Mouse (Mus musculus): ENCODE measurements around the gene Fmod. TPM values are rescaled to one million over a fixed set of nuclear protein-coding genes. Genes with fewer than 3 reads are reported as not detected.
A peak's percentile ranks its signal among the peaks of the same experiment; 100 is the strongest.

The Fmod gene
- polyA plus RNA-seq, 1 experiment: 13.7 TPM

DNA sequence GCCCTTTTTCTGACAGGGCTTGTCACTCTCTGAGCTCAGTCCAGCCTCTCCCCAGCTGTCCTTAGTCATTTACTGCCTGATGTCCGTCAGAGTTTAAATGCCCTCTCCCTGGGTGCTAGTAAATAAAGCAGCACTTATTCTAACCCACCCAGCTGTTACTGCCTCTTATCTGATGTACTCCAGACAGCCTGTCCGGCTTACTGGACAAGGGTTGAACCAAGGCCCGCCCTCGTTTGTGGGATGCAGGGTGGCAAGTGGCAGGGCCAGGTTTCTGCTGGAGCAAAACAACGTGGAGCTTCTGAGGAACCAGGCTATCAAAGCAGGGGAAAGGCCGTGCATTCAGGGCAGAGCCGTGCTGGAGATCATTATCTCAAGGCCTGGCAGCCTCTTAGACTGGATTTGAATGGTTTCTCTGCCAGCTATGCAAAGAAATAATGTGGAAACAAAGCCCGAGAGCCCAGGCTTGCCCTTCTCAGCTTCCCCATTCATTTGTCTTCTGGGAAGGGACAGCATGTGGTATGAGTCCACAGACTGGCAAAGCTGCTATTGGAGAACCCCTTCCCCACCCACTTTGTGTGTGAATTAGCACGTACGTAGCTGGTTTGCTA, 34.5 kb downstream of the Fmod start:
- Histone ChIP-seq H3K4me1 (ENCODE audit: control insufficient read depth, insufficient read depth, low read length) (peaks cover 2% of the 10 kb centered on the region; the same call in 1 of the 2 replicates), H3K27ac (ENCODE audit: insufficient read depth, low read length) (no peak overlapping the region), H3K4me3 (ENCODE audit: insufficient read depth, low read length) (no peak overlapping the region)
- TF ChIP-seq POLR2A (IDR thresholded peaks at IDR 0.05; ENCODE audit: extremely low read depth, insufficient read depth, low read length) (no peak), CTCF (IDR thresholded peaks at IDR 0.05; ENCODE audit: extremely low read depth, insufficient read depth, low read length) (no peak)

DNA sequence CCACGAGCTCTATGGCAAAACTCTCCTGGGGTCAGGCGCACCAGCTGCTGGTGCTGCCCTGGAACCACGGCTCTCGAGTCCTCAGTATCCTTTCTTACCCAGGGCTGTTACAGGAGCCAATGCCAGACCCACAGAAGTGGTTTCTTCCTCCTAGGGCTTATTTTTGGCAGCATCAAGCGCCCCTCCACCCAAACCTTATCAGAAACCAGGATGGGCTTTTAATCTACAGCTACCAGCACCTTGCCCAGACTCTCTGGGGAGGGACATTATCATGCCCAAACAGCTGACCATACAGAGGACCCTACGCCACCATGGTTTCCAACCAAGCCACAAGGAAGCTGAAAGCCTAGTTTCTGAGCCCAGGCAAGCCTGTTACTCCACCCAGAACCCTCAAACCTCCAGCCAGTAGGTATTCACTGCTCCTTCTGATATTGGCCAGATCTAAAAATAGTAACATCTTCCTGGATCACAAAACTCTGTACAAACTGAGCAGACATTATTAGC, 36.1 kb downstream of the Fmod start:
- no peak for TF ChIP-seq POLR2A (IDR thresholded peaks at IDR 0.05; ENCODE audit: extremely low read depth, insufficient read depth, low read length)
- no peak for TF ChIP-seq CTCF (IDR thresholded peaks at IDR 0.05; ENCODE audit: extremely low read depth, insufficient read depth, low read length)
- H3K4me1 ChIP-seq (ENCODE audit: control insufficient read depth, insufficient read depth, low read length): peaks cover 4% of the 10 kb centered on the region; the same call in 1 of the 2 replicates
- H3K4me3 ChIP-seq (ENCODE audit: insufficient read depth, low read length): no peak overlapping the region
- no peak overlapping the region for H3K27ac ChIP-seq (ENCODE audit: insufficient read depth, low read length)

DNA sequence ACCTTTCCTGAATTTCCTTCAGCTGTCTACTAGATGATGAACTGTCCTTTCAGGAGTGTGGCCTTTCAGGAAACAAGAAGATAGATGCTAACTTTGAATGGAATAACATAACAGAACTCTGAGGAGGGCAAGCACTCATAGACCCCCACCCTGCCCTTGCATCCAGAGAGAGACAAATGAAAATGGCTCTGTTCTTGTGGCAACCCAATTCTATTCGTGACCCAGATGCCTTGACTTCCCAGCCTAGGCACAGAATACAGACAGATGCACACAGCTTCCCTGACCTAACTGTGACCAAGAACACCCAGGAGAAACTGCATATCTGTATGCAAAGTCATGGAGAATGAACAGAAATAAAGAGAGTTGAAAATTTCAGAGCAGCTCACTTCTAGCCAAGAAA, 36.6 kb downstream of the Fmod start:
- no peak overlapping the region for H3K4me3 ChIP-seq (ENCODE audit: insufficient read depth, low read length)
- peaks cover 4% of the 10 kb centered on the region; the same call in 1 of the 2 replicates for H3K4me1 ChIP-seq (ENCODE audit: control insufficient read depth, insufficient read depth, low read length)
- TF ChIP-seq CTCF (IDR thresholded peaks at IDR 0.05; ENCODE audit: extremely low read depth, insufficient read depth, low read length): no peak
- TF ChIP-seq POLR2A (IDR thresholded peaks at IDR 0.05; ENCODE audit: extremely low read depth, insufficient read depth, low read length): no peak
- H3K27ac ChIP-seq (ENCODE audit: insufficient read depth, low read length): no peak overlapping the region

DNA sequence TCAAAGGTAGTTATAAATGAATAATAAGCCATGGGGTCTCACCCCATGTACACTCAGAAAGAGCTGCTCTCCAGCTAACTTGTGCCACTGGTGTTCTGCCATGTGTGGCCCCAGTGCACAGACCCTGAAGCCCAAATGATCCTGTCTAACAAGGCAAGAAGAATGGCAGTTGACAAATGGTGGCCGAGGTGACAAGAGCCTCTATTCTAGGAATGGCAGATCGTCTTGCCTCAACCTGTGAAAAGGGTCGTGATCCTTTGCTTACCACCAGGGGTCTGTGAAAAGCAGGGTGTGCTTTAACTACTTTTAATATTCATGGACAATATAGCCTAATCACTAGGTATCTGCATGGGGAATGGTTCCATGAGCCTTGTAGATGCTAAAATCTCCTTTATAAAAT, 37.1 kb downstream of the Fmod start:
- Histone ChIP-seq H3K27ac (ENCODE audit: insufficient read depth, low read length) (no peak overlapping the region), H3K4me3 (ENCODE audit: insufficient read depth, low read length) (no peak overlapping the region), H3K4me1 (ENCODE audit: control insufficient read depth, insufficient read depth, low read length) (peaks cover 4% of the 10 kb centered on the region; the same call in 1 of the 2 replicates)
- TF ChIP-seq CTCF (IDR thresholded peaks at IDR 0.05; ENCODE audit: extremely low read depth, insufficient read depth, low read length) (no peak), POLR2A (IDR thresholded peaks at IDR 0.05; ENCODE audit: extremely low read depth, insufficient read depth, low read length) (no peak)

DNA sequence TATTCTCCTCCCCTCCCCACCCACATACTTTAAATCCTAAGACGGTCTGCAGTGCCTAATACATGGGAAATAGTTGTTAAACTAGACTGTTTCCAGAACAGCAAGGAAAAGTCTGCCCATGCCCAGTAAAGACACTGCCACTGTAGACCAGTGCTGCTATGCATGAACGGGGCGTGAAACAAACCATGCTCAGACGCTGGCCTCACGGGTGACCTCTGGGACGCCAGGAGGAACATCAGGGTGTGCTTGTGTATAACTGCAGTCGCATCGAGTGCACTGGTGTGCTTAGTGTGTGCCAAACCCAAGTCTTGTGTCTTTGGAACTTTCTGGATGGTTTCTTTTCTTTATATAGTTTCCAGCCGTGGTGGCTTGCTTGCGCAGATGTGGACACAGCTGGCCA, 37.6 kb downstream of the Fmod start:
- Histone ChIP-seq H3K27ac (ENCODE audit: insufficient read depth, low read length) (no peak overlapping the region), H3K4me1 (ENCODE audit: control insufficient read depth, insufficient read depth, low read length) (peaks cover 4% of the 10 kb centered on the region; the same call in 1 of the 2 replicates), H3K4me3 (ENCODE audit: insufficient read depth, low read length) (no peak overlapping the region)
- no peak for TF ChIP-seq CTCF (IDR thresholded peaks at IDR 0.05; ENCODE audit: extremely low read depth, insufficient read depth, low read length)
- TF ChIP-seq POLR2A (IDR thresholded peaks at IDR 0.05; ENCODE audit: extremely low read depth, insufficient read depth, low read length): no peak

DNA sequence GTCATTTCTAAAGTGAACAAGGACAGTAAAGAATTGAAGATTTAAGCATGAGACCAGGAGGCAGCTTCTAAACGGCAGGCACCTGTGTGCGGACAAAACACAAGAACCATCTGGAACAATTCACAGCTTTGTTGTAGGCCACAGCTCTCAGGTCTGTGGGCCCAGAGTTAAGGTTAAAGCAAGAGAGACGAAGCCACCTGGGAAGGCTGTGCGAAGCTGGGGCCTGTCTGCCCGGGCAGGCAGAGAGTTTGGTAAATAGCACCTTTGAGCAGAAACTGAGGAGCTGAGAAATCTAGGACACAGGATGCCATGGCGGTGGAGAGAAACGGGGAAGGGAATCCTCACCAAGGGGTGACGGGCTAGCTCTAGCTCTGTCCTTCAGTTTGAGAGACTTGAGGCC, 38.5 kb downstream of the Fmod start:
- Histone ChIP-seq H3K4me1 (ENCODE audit: control insufficient read depth, insufficient read depth, low read length) (peaks cover 6% of the 10 kb centered on the region), H3K4me3 (ENCODE audit: insufficient read depth, low read length) (no peak overlapping the region), H3K27ac (ENCODE audit: insufficient read depth, low read length) (no peak overlapping the region)
- TF ChIP-seq CTCF (IDR thresholded peaks at IDR 0.05; ENCODE audit: extremely low read depth, insufficient read depth, low read length): no peak
- no peak for TF ChIP-seq POLR2A (IDR thresholded peaks at IDR 0.05; ENCODE audit: extremely low read depth, insufficient read depth, low read length)

DNA sequence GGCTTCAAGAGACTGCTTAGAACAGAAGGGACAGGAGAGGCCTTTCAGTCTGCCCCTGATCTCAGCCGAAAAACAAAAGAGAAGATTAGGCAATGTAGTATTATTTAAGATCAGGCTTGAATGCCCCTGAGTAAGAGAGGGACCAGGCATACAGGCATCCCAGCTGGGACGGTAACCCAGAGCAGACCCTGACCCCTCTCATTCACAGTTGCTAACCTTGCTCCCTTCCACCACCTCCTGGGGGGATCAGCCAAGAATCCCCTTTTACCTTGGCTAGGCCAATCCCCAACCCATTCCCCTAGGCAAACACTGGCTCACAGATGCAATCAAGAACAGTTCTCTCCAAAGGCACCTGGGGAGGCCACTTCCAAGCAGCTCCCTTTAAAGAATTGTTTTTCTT, 39.7 kb downstream of the Fmod start:
- TF ChIP-seq CTCF (IDR thresholded peaks at IDR 0.05; ENCODE audit: extremely low read depth, insufficient read depth, low read length): no peak
- TF ChIP-seq POLR2A (IDR thresholded peaks at IDR 0.05; ENCODE audit: extremely low read depth, insufficient read depth, low read length): no peak
- H3K4me1 ChIP-seq (ENCODE audit: control insufficient read depth, insufficient read depth, low read length): peaks cover 6% of the 10 kb centered on the region
- H3K27ac ChIP-seq (ENCODE audit: insufficient read depth, low read length): no peak overlapping the region
- H3K4me3 ChIP-seq (ENCODE audit: insufficient read depth, low read length): peak overlapping the region; percentile 77; the same call in 1 of the 2 replicates

DNA sequence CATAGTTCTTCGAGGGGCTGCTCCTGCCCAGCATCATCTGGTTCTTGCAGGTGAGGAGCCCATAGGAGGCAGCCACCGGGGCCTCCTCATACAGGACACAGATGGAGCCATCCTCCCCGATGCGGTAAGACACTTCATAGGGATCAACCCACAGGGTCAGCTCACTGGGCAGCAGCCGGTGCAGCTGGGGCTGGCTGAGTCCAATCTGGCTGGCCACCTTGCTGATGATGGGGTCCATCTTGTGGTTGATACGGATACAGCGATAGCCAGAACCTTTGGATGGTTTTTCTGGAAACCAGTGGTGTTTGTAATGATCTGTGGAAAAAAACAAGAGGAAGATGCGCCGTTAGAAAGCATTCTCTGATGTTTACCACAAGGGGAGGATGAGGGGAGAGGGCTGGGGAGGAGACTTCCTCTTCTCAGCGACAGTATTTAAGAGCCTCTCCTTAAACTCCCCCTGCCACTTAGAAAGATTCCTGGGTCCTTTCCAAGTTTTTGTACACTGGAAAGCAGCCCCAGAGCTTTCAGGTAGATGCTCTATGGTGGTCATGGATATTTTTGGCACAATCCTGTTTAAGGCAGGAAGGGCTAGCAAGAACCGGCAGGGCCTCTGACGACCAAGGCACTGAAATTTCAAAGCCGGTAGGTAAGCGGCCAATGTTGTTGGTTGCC, 40.5 kb downstream of the Fmod start:
- peaks cover 6% of the 10 kb centered on the region for H3K4me1 ChIP-seq (ENCODE audit: control insufficient read depth, insufficient read depth, low read length)
- peak overlapping the region; percentile 30 for H3K27ac ChIP-seq (ENCODE audit: insufficient read depth, low read length)
- TF ChIP-seq POLR2A (IDR thresholded peaks at IDR 0.05; ENCODE audit: extremely low read depth, insufficient read depth, low read length): no peak
- TF ChIP-seq CTCF (IDR thresholded peaks at IDR 0.05; ENCODE audit: extremely low read depth, insufficient read depth, low read length): 0 out of 2 replicates have a peak, but pooled peaks have one; percentile 3
- peak overlapping the region; percentile 77 for H3K4me3 ChIP-seq (ENCODE audit: insufficient read depth, low read length)

DNA sequence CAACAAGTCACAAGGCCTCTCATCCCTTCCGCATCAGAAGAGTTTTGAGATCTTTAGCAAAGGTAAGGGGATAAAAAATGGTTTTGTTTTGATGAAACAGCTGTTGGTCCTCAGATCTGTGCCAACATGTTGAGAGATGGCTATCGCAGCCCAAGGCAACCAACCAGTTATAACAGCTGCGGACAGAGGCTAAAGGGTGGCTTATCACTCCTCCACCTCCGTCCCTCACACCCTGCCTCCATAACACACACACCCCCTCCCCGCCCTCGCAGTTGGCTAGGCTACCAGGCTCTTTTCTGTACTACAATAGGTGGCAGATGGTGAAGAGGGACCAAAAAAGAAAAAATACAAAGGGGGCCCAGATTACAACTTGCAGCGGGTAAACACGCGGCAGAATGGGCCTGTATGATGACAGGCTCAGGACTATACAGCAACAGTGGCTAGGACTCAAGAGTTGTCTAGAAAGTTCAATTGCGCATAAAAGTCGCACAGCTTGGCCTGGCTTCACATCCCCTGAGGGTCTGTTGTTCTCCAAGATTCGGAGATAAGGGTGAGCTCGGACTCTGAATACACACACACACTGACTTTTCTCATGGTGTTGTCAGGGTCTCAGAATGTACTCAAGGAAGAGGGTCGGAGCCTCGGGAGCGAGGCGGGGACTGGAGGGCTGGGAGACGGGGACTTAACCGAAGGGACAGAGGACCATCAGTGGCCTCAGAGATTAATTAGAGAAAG, 41.2 kb downstream of the Fmod start:
- H3K4me1 ChIP-seq (ENCODE audit: control insufficient read depth, insufficient read depth, low read length): peaks cover 11% of the 10 kb centered on the region
- TF ChIP-seq CTCF (IDR thresholded peaks at IDR 0.05; ENCODE audit: extremely low read depth, insufficient read depth, low read length): no peak
- TF ChIP-seq POLR2A (IDR thresholded peaks at IDR 0.05; ENCODE audit: extremely low read depth, insufficient read depth, low read length): no peak
- peak overlapping the region; percentile 30 for H3K27ac ChIP-seq (ENCODE audit: insufficient read depth, low read length)
- peak overlapping the region; percentile 77 for H3K4me3 ChIP-seq (ENCODE audit: insufficient read depth, low read length)

Data from cortical plate, adult 2 months (tissue).